Mouse (Mus musculus): ENCODE measurements around the gene Cpxcr1.

- TF ChIP-seq POLR2A (IDR thresholded peaks at IDR 0.05; ENCODE audit: extremely low read depth, insufficient read depth, low read length), result no peak
- no peak for TF ChIP-seq CTCF (IDR thresholded peaks at IDR 0.05; ENCODE audit: extremely low read depth, insufficient read depth, low read length)
Measured at GRCm38 (mm10) chrX:116448644-116449043, at the start of gene Cpxcr1.
